8 mouse cellular contexts compared by ENCODE assay signal in genomic region chr1:14980093-14980711, GRCm38 (mm10).
DNase-seq lines count a peak whose midpoint lies in the region; ATAC-seq and TF ChIP-seq lines count a peak whose summit lies in the region.

No protein-coding gene starts in this region.

- no peaks in the 10 kb centered on the region for H3K27me3 ChIP-seq in kidney, adult 2 months (replicated peaks; ENCODE audit: control insufficient read depth, insufficient read depth, low read length)
- H3K27me3 ChIP-seq in forebrain, embryonic 16.5 days (replicated peaks; ENCODE audit: control insufficient read depth, insufficient read depth, low read length) = no peaks in the 10 kb centered on the region

- no peak for TF ChIP-seq POLR2A in kidney, adult 2 months (IDR thresholded peaks at IDR 0.05; ENCODE audit: low read depth, low read length)

- no peak; the same call in 1 of the 2 replicates for TF ChIP-seq CTCF in kidney, adult 2 months (conservative IDR thresholded peaks at IDR 0.05; ENCODE audit: insufficient read depth, insufficient read length, low read depth, low read length)

- no peaks in the 10 kb centered on the region for H3K9me3 ChIP-seq in forebrain, embryonic 16.5 days (ENCODE audit: control insufficient read depth, low read length)

- H3K4me3 ChIP-seq in kidney, adult 2 months (ENCODE audit: insufficient read depth, low read depth, low read length) = no peak overlapping the region
- H3K4me3 ChIP-seq in forebrain, embryonic 16.5 days (replicated peaks; ENCODE audit: low read length) = no peak overlapping the region

- no peaks in the 10 kb centered on the region for H3K36me3 ChIP-seq in kidney, adult 2 months (ENCODE audit: control insufficient read depth, insufficient read depth, low read length)
- H3K36me3 ChIP-seq in forebrain, embryonic 16.5 days (ENCODE audit: control insufficient read depth, insufficient read depth) = no peaks in the 10 kb centered on the region

- peak; percentile 40; the same call in 1 of the 2 replicates for ATAC-seq in forebrain, embryonic 16.5 days
- no peak; the same call in 1 of the 2 replicates for ATAC-seq in megakaryocyte progenitor cell, adult 5-6 weeks (replicated peaks; ENCODE audit: poor library complexity)

- DNase-seq in kidney, postnatal 10 days = peak; percentile 28
- no peak for DNase-seq in kidney, adult 2 months
- DNase-seq in 3134 (ENCODE audit: extremely low read depth, insufficient read length, low spot score) (peak; percentile 10), ES-CJ7 (ENCODE audit: low read depth, low spot score) (peak; percentile 66), MN1 (ENCODE audit: low spot score) (no peak)
- DNase-seq in urinary bladder, adult 2 months (ENCODE audit: low spot score) = no peak

- H3K4me1 ChIP-seq in kidney, adult 2 months (ENCODE audit: control insufficient read depth, insufficient read depth, low read length) = no peaks in the 10 kb centered on the region
- H3K4me1 ChIP-seq in forebrain, embryonic 16.5 days (replicated peaks; ENCODE audit: control insufficient read depth, insufficient read depth, low read length) = no peaks in the 10 kb centered on the region

- no peak overlapping the region for H3K9ac ChIP-seq in forebrain, embryonic 16.5 days (replicated peaks; ENCODE audit: low read depth, low read length)

- no peak overlapping the region for H3K4me2 ChIP-seq in forebrain, embryonic 16.5 days (ENCODE audit: low read length)

- no peak overlapping the region for H3K27ac ChIP-seq in kidney, adult 2 months (ENCODE audit: insufficient read depth, low read depth, low read length)
- H3K27ac ChIP-seq in forebrain, embryonic 16.5 days (ENCODE audit: low read length) = no peak overlapping the region

- 47% methylated on average over 6 of the region's 6 CpGs for WGBS in kidney, adult 2 months
- WGBS in forebrain, embryonic 16.5 days = 39% methylated on average over 6 of the region's 6 CpGs

Comparison
In these comparisons a context has a peak if more than half of its experiments do, and no peak if none do; other contexts are left out.
1. DNase-seq: peak in kidney, postnatal 10 days (single experiment), 3134 (single experiment) and ES-CJ7 (single experiment); none in kidney, adult 2 months (single experiment), urinary bladder, adult 2 months (single experiment) and MN1 (single experiment).